Mouse (Mus musculus) urinary bladder, postnatal 36 days (tissue): ENCODE results near the gene Olfr1044.
"Not testable (repeated sequence)": the region's sequence is repeated elsewhere in the genome, so short reads cannot be mapped to it uniquely, and the experiment has no call there.

Experiments
- DNase-seq, 2 experiments: peaks; one replicate each; pipeline ENCODE4 v3.0.0; 2022; ENCODE audit warnings: low spot score in 2 of 2, mixed read lengths in 1 of 2

Olfr1044 gene

GRCm38 (mm10) chr2:86177720-86178119 lies at the start of gene Olfr1044:
Gene Olfr1044, minus strand, starts transcription at chr2:86177820.
- DNase-seq = no peak

GRCm38 (mm10) chr2:86219214-86219613 lies 41.6 kb upstream of the Olfr1044 start, which contains the start of gene Olfr1046:
Gene Olfr1046, minus strand, starts transcription at chr2:86219314.
- no peak for DNase-seq

GRCm38 (mm10) chr2:86202909-86203308 lies 25.3 kb upstream of the Olfr1044 start, which contains the start of gene Olfr1045:
Gene Olfr1045, minus strand, starts transcription at chr2:86203009.
- no peak for DNase-seq

- DNase-seq = no peak
Measured at GRCm38 (mm10) chr2:86195863-86196262, 18.2 kb upstream of the Olfr1044 start.

GRCm38 (mm10) chr2:86185583-86185982 lies 8.0 kb upstream of the Olfr1044 start, which contains the start of gene Olfr52:
Gene Olfr52, minus strand, starts transcription at chr2:86185683.
- DNase-seq = no peak

- DNase-seq = no peak
Measured at GRCm38 (mm10) chr2:86179950-86180349, 2.3 kb upstream of the Olfr1044 start.

GRCm38 (mm10) chr2:86175422-86175821 lies 2.2 kb downstream of the Olfr1044 start:
- DNase-seq = not testable (repeated sequence)

- no peak for DNase-seq
Measured at GRCm38 (mm10) chr2:86167422-86167821, 10.2 kb downstream of the Olfr1044 start, which contains the start of gene Olfr1043. Gene Olfr1043, minus strand, starts transcription at chr2:86167522.

- no peak for DNase-seq
Measured at GRCm38 (mm10) chr2:86161738-86162137, 15.9 kb downstream of the Olfr1044 start, which contains the start of gene Olfr1042. Gene Olfr1042, minus strand, starts transcription at chr2:86161838.

GRCm38 (mm10) chr2:86146632-86147031 lies 31.0 kb downstream of the Olfr1044 start, which contains the start of gene Olfr1040:
Gene Olfr1040, minus strand, starts transcription at chr2:86146732.
- no peak for DNase-seq

GRCm38 (mm10) chr2:86135828-86136227 lies 41.8 kb downstream of the Olfr1044 start, which contains the start of gene Olfr1039:
Gene Olfr1039, minus strand, starts transcription at chr2:86135928.
- DNase-seq = no peak
